Mouse (Mus musculus) CH12.LX (cell line): ENCODE measurements around the gene Afg1l. TPM values are rescaled to one million over a fixed set of nuclear protein-coding genes. Genes with fewer than 3 reads are reported as not detected.

Experiments used
- DNase-seq: peaks from one replicate; pipeline ENCODE4 v3.0.0-alpha.2; 2013; ENCODE audit errors: extremely low read depth
- H3K27ac ChIP-seq: 2 replicates; pipeline ENCODE4 v1.5.1; 2012; ENCODE audit warnings: low read depth, mild to moderate bottlenecking, control low read depth, moderate library complexity; ENCODE audit not compliant: insufficient read depth
- H3K27me3 ChIP-seq: replicated peaks from 2 replicates; pipeline ENCODE3; 2012; ENCODE audit warnings: inconsistent platforms
- H3K36me3 ChIP-seq, 2 experiments: replicated peaks in 1 of 2; 2 replicates each; pipeline versions ENCODE3 to v1.6.1; 2012; ENCODE audit warnings: inconsistent platforms in 1 of 2, low read length in 1 of 2, mild to moderate bottlenecking in 1 of 2, mixed read lengths in 1 of 2, moderate library complexity in 1 of 2; ENCODE audit not compliant: control insufficient read depth in 1 of 2, insufficient read depth in 1 of 2
- H3K4me1 ChIP-seq, 2 experiments: 2 replicates each; pipeline ENCODE4 v1.6.1; 2012; ENCODE audit warnings: inconsistent platforms in 1 of 2, moderate library complexity in 1 of 2; ENCODE audit not compliant: insufficient read depth in 2 of 2, control insufficient read depth in 1 of 2
- H3K4me2 ChIP-seq: 2 replicates; pipeline ENCODE4 v1.6.1; 2012; ENCODE audit warnings: low read depth, mild to moderate bottlenecking, control low read depth; ENCODE audit not compliant: poor library complexity, insufficient read depth, severe bottlenecking
- H3K4me3 ChIP-seq, 3 experiments: fragments of 150-350 bp in 1 of 3; sonication (generic) in 1 of 3; replicated peaks in 1 of 3; 2 replicates each; pipeline versions ENCODE3 to v1.5.1; 2011 to 2012; ENCODE audit warnings: low read depth in 2 of 3, low read length in 2 of 3, mild to moderate bottlenecking in 2 of 3, moderate library complexity in 2 of 3, control low read depth in 1 of 3, improper control_type of control experiment in 1 of 3, inconsistent platforms in 1 of 3, mixed read lengths in 1 of 3; ENCODE audit not compliant: poor library complexity in 1 of 3
- H3K79me2 ChIP-seq: replicated peaks from 2 replicates; pipeline ENCODE4 v1.6.1; 2012; ENCODE audit warnings: mild to moderate bottlenecking, moderate library complexity; ENCODE audit not compliant: control insufficient read depth, poor library complexity, insufficient read depth, severe bottlenecking; ENCODE audit errors: extremely low read depth
- H3K9ac ChIP-seq: 2 replicates; pipeline ENCODE4 v1.6.1; 2012; ENCODE audit warnings: low read depth, mild to moderate bottlenecking, control low read depth, moderate library complexity; ENCODE audit not compliant: insufficient read depth
- H3K9me3 ChIP-seq: replicated peaks from 2 replicates; pipeline ENCODE3; 2012; ENCODE audit warnings: low read length, inconsistent platforms, mixed read lengths
- CHD1 ChIP-seq: IDR thresholded peaks from 2 replicates; pipeline ENCODE4 v1.6.1; 2012; ENCODE audit warnings: low read depth, low read length, improper control_type of control experiment, inconsistent platforms
- ELF1 ChIP-seq: IDR thresholded peaks from 2 replicates; pipeline ENCODE4 v1.6.1; 2014; ENCODE audit warnings: low read depth, mild to moderate bottlenecking, inconsistent platforms, low read length, improper control_type of control experiment
- EP300 ChIP-seq: IDR thresholded peaks from 2 replicates; pipeline ENCODE4 v1.6.1; 2011; ENCODE audit warnings: low read length, improper control_type of control experiment
- ETS1 ChIP-seq: conservative IDR thresholded peaks from 2 replicates; pipeline ENCODE4 v1.6.1; 2012; ENCODE audit warnings: low read depth, mild to moderate bottlenecking, inconsistent platforms, low read length, improper control_type of control experiment, moderate library complexity
- GABPA ChIP-seq: IDR thresholded peaks from 2 replicates; pipeline ENCODE4 v1.6.1; 2012; ENCODE audit warnings: low read depth, low read length, improper control_type of control experiment, inconsistent platforms; ENCODE audit not compliant: insufficient replicate concordance
- JUND ChIP-seq: conservative IDR thresholded peaks from 2 replicates; pipeline ENCODE4 v1.6.1; 2011; ENCODE audit warnings: low read depth, low read length, improper control_type of control experiment
- MAX ChIP-seq: IDR thresholded peaks from 2 replicates; pipeline ENCODE4 v1.6.1; 2011; ENCODE audit warnings: low read length, improper control_type of control experiment
- PAX5 ChIP-seq: IDR thresholded peaks from 2 replicates; pipeline ENCODE4 v1.6.1; 2012; ENCODE audit warnings: low read length, inconsistent platforms, mixed read lengths
- RCOR1 ChIP-seq: conservative IDR thresholded peaks from 2 replicates; pipeline ENCODE4 v1.6.1; 2012; ENCODE audit warnings: low read depth, mild to moderate bottlenecking, inconsistent platforms, low read length, improper control_type of control experiment
- SIN3A ChIP-seq: IDR thresholded peaks from 2 replicates; pipeline ENCODE4 v1.6.1; 2012; ENCODE audit warnings: low read length, improper control_type of control experiment, inconsistent platforms
- SMC3 ChIP-seq: IDR thresholded peaks from 2 replicates; pipeline ENCODE4 v1.6.1; 2011; ENCODE audit warnings: low read depth, low read length, improper control_type of control experiment
- TBP ChIP-seq: conservative IDR thresholded peaks from 2 replicates; pipeline ENCODE4 v1.6.1; 2011; ENCODE audit warnings: low read depth, low read length, improper control_type of control experiment
- TCF12 ChIP-seq: IDR thresholded peaks from 2 replicates; pipeline ENCODE4 v1.6.1; 2014; ENCODE audit warnings: low read depth, mild to moderate bottlenecking, inconsistent platforms, low read length, improper control_type of control experiment
- ZC3H11A ChIP-seq: IDR thresholded peaks from 2 replicates; pipeline ENCODE4 v1.6.1; 2012; ENCODE audit warnings: low read depth, mild to moderate bottlenecking, inconsistent platforms, low read length, improper control_type of control experiment
- dilution Hi-C: fragments of 300-500 bp; cut with MboI; formaldehyde crosslinking; loops from 2 replicates; pipeline ENCODE4 v1.14.3; 2020; ENCODE audit warnings: low sequenced_read_pairs; ENCODE audit not compliant: extremely low pct_unique_long_range_greater_than_20kb, extremely low pct_ligation_motif_present
- in situ Hi-C: fragments of 300-500 bp; cut with MboI; formaldehyde crosslinking; loops from 3 replicates; pipeline ENCODE4 v1.14.3; 2019; ENCODE audit warnings: low sequenced_read_pairs, low pct_ligation_motif_present, low pct_unique_long_range_greater_than_20kb, mixed read lengths
- polyA plus RNA-seq: library from polyadenylated mRNA; unstranded; fragments of >175 nt; gene quantifications from 2 replicates; pipeline ENCODE4 v1.2.1, GENCODE M21; 2012; ENCODE audit warnings: low read depth; ENCODE audit not compliant: insufficient read length
- total RNA-seq, 2 experiments: library from RNA; depleted of rRNA; stranded (reverse); fragments of 300-350 nt in 1 of 2; fragments of >200 nt in 1 of 2; gene quantifications; 2 replicates each; pipeline ENCODE4 v1.2.3; 2012 to 2014

The Afg1l gene
- total and polyA plus RNA-seq, 3 experiments, result 3.1 to 6.9 (median 4.5) TPM

DNA sequence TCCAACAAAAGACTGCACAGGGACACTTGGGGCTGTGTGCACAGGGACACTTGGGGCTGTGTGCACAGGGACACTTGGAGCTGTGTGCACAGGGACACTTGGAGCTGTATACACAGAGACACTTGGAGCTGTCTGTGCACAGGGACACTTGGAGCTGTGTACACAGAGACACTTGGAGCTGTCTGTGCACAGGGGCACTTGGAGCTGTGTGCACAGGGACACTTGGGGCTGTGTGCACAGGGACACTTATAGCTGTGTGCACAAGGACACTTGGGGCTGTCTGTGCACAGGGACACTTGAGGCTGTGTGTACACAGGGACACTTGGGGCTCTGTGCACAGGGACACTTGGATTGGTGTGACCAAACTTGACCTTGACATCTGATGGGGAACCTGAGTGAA lies 154.4 kb downstream of the Afg1l start:
- Histone ChIP-seq H3K9me3 (no peaks in the 10 kb centered on the region), H3K27ac (no peak overlapping the region), H3K4me1 (no peaks in the 10 kb centered on the region), H3K36me3 (peaks cover 2 to 20% of the 10 kb centered on the region in 2 experiments), H3K4me3 (no peak overlapping the region), H3K27me3 (no peaks in the 10 kb centered on the region), H3K9ac (no peak overlapping the region)
- no peak for DNase-seq
- dilution Hi-C loops, result no loop called here
- TF ChIP-seq TCF12, result no peak
- no peak for TF ChIP-seq EP300
- TF ChIP-seq TBP, result no peak
- no peak for TF ChIP-seq SIN3A
- TF ChIP-seq RCOR1, result no peak
- TF ChIP-seq GABPA, result no peak
- no peak for TF ChIP-seq ELF1
- TF ChIP-seq ETS1, result no peak
- TF ChIP-seq SMC3, result no peak
- TF ChIP-seq MAX, result no peak
- TF ChIP-seq, all 38 proteins: peak for 0
- in situ Hi-C loops, result loop anchor here (25.0 kb wide), 1 partner anchor 663 kb away; no protein-coding TSS in a partner anchor
- H3K79me2 ChIP-seq, result no peaks in the 10 kb centered on the region
- H3K4me2 ChIP-seq, result no peak overlapping the region

GRCm38 (mm10) chr10:42313222-42313786 lies 165.1 kb downstream of the Afg1l start:
- H3K27ac ChIP-seq, result no peak overlapping the region
- no peak overlapping the region for H3K9ac ChIP-seq
- in situ Hi-C loops, result loop anchor here (25.0 kb wide), 1 partner anchor 674 kb away; no protein-coding TSS in a partner anchor
- no peaks in the 10 kb centered on the region for H3K27me3 ChIP-seq
- H3K4me2 ChIP-seq, result no peak overlapping the region
- dilution Hi-C loops, result no loop called here
- no peak overlapping the region for H3K4me3 ChIP-seq
- H3K79me2 ChIP-seq, result no peaks in the 10 kb centered on the region
- no peak for TF ChIP-seq PAX5
- TF ChIP-seq TBP, result no peak
- no peak for TF ChIP-seq JUND
- TF ChIP-seq ELF1, result no peak
- no peak for TF ChIP-seq ZC3H11A
- TF ChIP-seq CHD1, result no peak
- DNase-seq, result no peak
- no peaks in the 10 kb centered on the region for H3K9me3 ChIP-seq
- H3K36me3 ChIP-seq, result peaks cover 14 to 34% of the 10 kb centered on the region in 2 experiments
- no peaks in the 10 kb centered on the region for H3K4me1 ChIP-seq
